Mouse (Mus musculus) intestine, embryonic 16.5 days (tissue): ENCODE results near the gene Nupl1. TPM values are rescaled to one million over a fixed set of nuclear protein-coding genes. Genes with fewer than 3 reads are reported as not detected.

ENCODE experiments used
- ATAC-seq: fragments of 200-750 bp; cut with Nextera tagmentation; 2 replicates; pipeline ENCODE4 v1.8.0; 2017; ENCODE audit warnings: moderate TSS enrichment, moderate library complexity
- H3K27ac ChIP-seq: fragments of 300-500 bp; sonication (generic); 2 replicates; pipeline ENCODE4 v1.5.1; 2014; ENCODE audit warnings: mild to moderate bottlenecking, low read length
- H3K27me3 ChIP-seq: fragments of 300-500 bp; sonication (generic); replicated peaks from 2 replicates; pipeline ENCODE4 v1.6.1; 2014; ENCODE audit warnings: low read length, control low read depth, mixed read lengths; ENCODE audit not compliant: control insufficient read depth, insufficient read depth
- H3K36me3 ChIP-seq: fragments of 300-500 bp; sonication (generic); 2 replicates; pipeline ENCODE4 v1.6.1; 2014; ENCODE audit warnings: low read length, control low read depth; ENCODE audit not compliant: control insufficient read depth, insufficient read depth
- H3K4me1 ChIP-seq: fragments of 300-500 bp; sonication (generic); 2 replicates; pipeline ENCODE4 v1.6.1; 2014; ENCODE audit warnings: low read length, control low read depth, mixed read lengths; ENCODE audit not compliant: control insufficient read depth, insufficient read depth
- H3K4me2 ChIP-seq: fragments of 300-500 bp; sonication (generic); 2 replicates; pipeline ENCODE4 v1.6.1; 2014; ENCODE audit warnings: low read depth, low read length, control low read depth
- H3K4me3 ChIP-seq: fragments of 300-500 bp; sonication (generic); 2 replicates; pipeline ENCODE4 v1.5.1; 2014; ENCODE audit warnings: mild to moderate bottlenecking, low read length
- H3K9ac ChIP-seq: fragments of 300-500 bp; sonication (generic); 2 replicates; pipeline ENCODE4 v1.6.1; 2014; ENCODE audit warnings: low read depth, low read length
- H3K9me3 ChIP-seq: fragments of 300-500 bp; sonication (generic); 2 replicates; pipeline ENCODE4 v1.6.1; 2016; ENCODE audit warnings: low read length, control low read depth; ENCODE audit not compliant: control insufficient read depth
- WGBS: fragments of 180-500 bp; shearing (Covaris S2); extraction: QIAGEN DNeasy Blood & Tissue Kit; methylation state at CpG from one replicate; pipeline ENCODE4 v1.1.7; 2014; 5-methylcytosine and 5-hydroxymethylcytosine counted together
- polyA plus RNA-seq: library from polyadenylated mRNA; unstranded; fragments of >200 nt; fragmentation: Nextera tagmentation; extraction: Ambion mirVana; gene quantifications from 2 replicates; pipeline ENCODE4 v1.2.1, GENCODE M21; 2015

Nupl1 gene
- 0.09 and 0.11 TPM in 2 replicates for polyA plus RNA-seq

DNA sequence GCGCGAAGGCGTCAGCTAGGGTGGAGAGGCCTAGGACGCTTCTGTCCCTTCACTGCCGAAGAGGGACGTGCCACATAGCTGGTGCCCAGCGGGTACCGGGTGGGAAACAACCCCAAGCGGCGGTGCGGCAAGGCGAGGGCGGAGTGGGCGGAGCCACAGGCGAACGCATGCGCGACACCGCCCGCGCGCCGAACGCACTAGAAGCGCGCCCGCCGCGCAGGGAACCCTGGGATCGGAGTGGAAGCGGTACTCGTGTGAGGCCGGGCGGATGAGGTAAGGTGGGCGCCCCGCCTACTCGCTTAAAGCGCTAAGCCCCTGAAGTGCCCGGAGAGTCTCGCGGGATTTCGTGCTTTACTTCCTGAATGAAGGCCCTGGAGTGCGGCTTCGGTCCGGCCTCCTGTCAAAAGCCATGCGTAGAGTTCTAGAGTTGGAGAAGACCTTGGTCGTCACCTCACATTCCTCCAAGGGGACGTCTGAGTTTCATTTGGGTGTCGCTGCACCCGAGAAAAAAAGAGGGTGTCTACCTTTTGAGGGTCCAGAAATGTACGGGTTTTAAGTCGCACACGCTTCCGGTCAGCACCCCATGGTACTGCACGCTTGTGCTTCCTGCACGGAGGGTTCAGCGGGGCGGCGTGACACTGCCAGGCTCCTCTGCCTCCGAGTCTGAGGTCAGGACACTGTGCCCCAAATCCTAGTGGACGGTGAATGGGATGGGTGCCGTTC is at the start of gene Nupl1, which contains the start of gene Gm49336:
Nupl1 (minus strand) TSS at position 151 of the 723 bp plus-strand sequence.
Gm49336 (minus strand) TSS at position 227 of the 723 bp plus-strand sequence.
- WGBS, result under 1% methylated on average over 62 of the region's 62 CpGs
- peak within 1 kb of the TSS; percentile 99 for H3K9ac ChIP-seq
- no peaks in the 10 kb centered on the region for H3K9me3 ChIP-seq
- H3K4me1 ChIP-seq, result peaks cover 7% of the 10 kb centered on the region; the same call in 1 of the 2 replicates
- no peaks in the 10 kb centered on the region for H3K36me3 ChIP-seq
- H3K4me3 ChIP-seq, result peak within 1 kb of the TSS; percentile 99
- peak; percentile 100 for ATAC-seq
- H3K27ac ChIP-seq, result peak within 1 kb of the TSS; percentile 95
- no peaks in the 10 kb centered on the region for H3K27me3 ChIP-seq
- peak within 1 kb of the TSS; percentile 64 for H3K4me2 ChIP-seq

DNA sequence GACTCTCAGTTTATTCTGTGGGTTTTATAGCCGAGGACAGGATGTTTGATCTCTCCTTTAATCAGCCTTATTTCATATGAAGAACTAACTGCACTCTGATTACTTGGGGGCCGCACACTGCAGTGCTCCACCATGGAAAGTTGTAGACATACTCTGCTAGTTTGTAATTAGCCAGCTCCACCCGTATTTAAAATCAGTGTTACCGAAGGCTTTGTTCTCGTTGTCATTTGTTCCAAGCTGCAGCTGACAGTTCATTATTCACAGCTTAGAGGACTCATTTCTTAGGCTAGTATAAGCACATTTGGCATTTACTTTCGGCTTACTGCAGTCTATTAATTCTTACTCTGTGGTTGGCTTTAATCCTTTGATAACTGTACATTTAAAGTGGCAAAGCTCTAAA is 49.8 kb upstream of the Nupl1 start:
- Histone ChIP-seq H3K36me3 (0 out of 2 replicates have a peak, but pooled peaks cover 4% of the 10 kb centered on the region), H3K4me3 (no peak overlapping the region), H3K4me1 (no peaks in the 10 kb centered on the region), H3K27me3 (no peaks in the 10 kb centered on the region), H3K9ac (no peak overlapping the region), H3K9me3 (no peaks in the 10 kb centered on the region), H3K4me2 (no peak overlapping the region), H3K27ac (no peak overlapping the region)
- ATAC-seq, result no peak
- 81% methylated on average over 6 of the region's 6 CpGs for WGBS

DNA sequence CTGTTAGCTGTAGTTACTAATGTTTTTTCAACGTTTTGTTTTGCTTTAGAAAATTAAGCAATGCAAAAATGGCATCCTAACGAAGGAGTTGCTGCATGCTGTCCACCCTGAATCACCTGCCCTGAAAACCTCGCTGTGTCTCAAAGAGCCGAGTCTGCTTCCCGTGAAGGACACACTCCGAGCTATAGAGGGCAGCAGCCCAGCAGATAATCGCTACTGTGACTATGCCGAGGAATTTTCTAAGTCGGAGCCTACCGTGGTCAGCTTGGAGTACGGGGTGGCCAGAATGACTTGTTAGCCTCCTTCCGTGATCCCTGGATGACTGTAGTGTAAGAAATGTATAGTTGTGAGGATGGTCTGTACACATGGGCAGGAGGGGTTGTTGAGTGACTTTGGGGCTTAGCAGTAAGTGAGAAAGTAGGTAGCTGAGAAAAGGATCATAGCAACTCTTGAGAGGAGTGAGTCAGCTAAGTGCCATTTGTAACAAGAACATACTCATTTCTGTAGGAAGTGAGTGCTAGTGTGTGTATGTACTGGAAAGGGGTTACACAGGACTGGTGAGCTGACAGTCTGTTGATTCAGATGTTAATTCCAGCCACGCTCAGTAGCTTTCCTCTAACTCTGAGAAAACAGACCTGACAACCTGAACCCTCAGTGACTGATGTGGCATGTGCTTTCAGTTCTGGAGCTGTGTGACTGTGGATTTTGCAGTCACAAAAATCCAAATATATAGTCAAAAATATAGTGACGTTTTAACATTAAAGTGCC is 49.2 kb upstream of the Nupl1 start:
- H3K9me3 ChIP-seq, result no peaks in the 10 kb centered on the region
- no peak overlapping the region for H3K4me3 ChIP-seq
- no peak for ATAC-seq
- H3K27ac ChIP-seq, result no peak overlapping the region
- H3K36me3 ChIP-seq, result 0 out of 2 replicates have a peak, but pooled peaks cover 4% of the 10 kb centered on the region
- no peak overlapping the region for H3K9ac ChIP-seq
- H3K4me2 ChIP-seq, result no peak overlapping the region
- 74% methylated on average over 14 of the region's 14 CpGs for WGBS
- no peaks in the 10 kb centered on the region for H3K4me1 ChIP-seq
- no peaks in the 10 kb centered on the region for H3K27me3 ChIP-seq

DNA sequence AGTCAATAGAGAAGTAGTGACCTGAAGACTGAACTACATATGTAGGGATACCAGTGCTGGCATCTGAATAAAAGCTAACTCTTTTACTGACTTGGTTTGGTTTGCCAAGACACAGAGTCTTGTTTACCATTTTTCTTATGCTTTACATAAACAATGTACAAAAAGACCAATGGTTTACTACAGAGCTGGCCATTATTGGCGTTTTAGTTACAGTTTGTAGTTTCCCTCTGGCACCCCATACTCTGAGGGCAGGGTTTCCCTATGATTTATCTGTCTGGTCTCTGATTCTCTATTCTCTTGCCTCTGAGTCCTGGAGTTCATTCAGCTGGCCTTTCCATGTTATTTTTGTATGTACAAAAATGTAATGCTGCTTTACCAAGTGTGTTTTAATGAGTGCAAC is 44.3 kb upstream of the Nupl1 start:
- no peak overlapping the region for H3K9ac ChIP-seq
- no peaks in the 10 kb centered on the region for H3K4me1 ChIP-seq
- H3K4me2 ChIP-seq, result no peak overlapping the region
- 0 out of 2 replicates have a peak, but pooled peaks cover 3% of the 10 kb centered on the region for H3K36me3 ChIP-seq
- H3K9me3 ChIP-seq, result no peaks in the 10 kb centered on the region
- no peaks in the 10 kb centered on the region for H3K27me3 ChIP-seq
- no peak for ATAC-seq
- H3K27ac ChIP-seq, result no peak overlapping the region
- no peak overlapping the region for H3K4me3 ChIP-seq
- WGBS, result 55% methylated on average over 1 of the region's 1 CpGs

DNA sequence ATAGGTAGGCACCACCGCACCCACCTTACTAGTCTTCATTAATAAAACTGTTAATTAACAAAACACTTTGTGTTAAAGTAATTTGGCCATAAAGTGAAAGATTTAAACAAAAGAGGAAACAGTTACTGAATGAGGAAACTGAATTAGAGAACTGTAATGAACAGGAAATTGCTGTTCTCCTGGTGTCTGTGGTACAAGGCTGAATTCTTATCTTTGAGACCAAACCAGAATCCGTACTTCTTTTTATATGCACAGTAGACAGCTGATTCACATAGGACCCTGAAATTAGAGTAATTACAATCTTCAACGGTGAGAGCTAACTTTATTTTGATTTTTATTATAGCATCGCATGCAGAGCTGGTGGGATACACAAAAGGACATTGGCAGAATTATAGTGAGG is 39.1 kb upstream of the Nupl1 start:
- no peaks in the 10 kb centered on the region for H3K9me3 ChIP-seq
- H3K9ac ChIP-seq, result no peak overlapping the region
- 0 out of 2 replicates have a peak, but pooled peaks cover 4% of the 10 kb centered on the region for H3K4me1 ChIP-seq
- no peak overlapping the region for H3K4me2 ChIP-seq
- no peaks in the 10 kb centered on the region for H3K27me3 ChIP-seq
- no peak overlapping the region for H3K4me3 ChIP-seq
- no peak for ATAC-seq
- WGBS, result 78% methylated on average over 4 of the region's 4 CpGs
- H3K36me3 ChIP-seq, result no peaks in the 10 kb centered on the region
- H3K27ac ChIP-seq, result no peak overlapping the region

DNA sequence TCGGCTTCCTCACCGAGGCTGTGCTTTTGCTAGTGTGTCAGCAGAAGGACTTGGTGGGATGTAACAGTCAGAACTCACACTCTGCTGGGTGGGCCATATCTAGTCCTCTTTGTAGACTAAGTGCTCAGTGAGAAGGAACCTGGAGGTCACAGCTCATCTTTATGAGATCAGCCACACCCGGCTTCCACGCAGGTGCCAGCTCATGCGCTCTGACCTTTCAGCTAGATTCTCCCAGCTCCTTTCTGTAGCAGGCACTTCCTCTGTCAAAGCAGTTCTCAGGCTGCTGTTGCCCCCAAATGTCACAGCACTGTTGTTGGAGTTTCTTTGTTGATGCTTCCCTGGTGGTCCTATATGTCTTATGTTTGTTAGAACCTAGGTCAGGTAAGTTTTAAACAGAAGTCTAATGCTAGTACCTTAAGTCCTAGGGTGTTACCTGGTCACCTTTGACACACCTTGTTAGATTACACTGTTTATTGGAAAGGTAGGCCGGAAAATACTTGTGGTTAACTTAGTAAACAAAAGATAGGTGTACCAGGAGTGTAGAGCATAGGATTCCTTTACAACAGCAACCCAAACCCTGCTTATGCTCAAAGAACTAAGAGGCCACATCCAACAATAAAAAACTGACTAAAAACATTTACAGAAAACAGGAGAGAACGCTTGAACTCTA is 35.1 kb upstream of the Nupl1 start:
- H3K27ac ChIP-seq, result peak overlapping the region; percentile 45; the same call in 1 of the 2 replicates
- WGBS, result 73% methylated on average over 7 of the region's 7 CpGs

DNA sequence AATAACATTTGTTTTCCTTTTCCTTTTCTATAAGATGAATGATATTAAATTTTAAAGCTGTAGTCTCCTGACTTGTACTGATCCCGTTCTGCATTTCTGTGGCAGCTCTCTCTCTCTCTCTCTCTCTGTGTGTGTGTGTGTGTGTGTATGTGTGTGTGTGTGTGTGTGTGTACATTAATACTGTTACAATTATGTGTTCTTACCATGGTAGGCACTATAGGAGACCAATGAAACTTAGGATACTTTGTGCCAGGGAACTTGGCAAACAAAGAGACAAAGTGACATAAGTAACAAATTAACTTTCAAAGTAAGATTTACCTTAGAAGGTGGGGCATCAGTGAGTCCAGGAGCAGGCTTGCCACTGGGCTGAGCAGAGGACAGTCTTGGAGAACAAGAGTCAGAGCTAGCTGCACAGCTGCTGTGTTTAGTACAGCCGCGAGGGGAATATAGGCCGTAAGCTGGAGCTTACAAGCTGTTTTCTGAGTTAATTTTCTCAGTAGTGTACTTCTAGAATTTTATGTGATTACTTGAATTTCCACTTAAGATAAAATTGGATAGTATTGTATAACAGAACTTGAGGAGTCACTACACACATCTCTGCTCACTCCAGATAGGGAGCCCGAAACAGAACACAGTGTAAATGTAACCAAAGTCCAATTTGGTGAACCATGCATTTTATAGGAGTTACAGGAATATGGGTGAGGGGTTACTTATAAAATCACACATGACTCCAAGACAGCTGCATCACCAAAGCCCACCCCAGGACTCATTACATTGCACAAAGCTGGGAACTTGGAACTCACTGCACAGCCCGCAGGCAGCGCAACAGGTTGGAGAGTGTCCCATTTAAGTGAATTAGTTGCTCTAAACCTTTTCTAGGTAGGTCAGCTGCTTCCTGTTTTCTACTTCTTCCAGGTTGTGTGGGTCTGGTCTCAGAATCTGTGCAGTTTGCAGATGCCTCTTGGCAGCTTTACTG is 24.4 kb upstream of the Nupl1 start:
- 73% methylated on average over 7 of the region's 7 CpGs for WGBS
- Histone ChIP-seq H3K4me1 (no peaks in the 10 kb centered on the region), H3K27me3 (no peaks in the 10 kb centered on the region), H3K36me3 (no peaks in the 10 kb centered on the region), H3K9ac (no peak overlapping the region), H3K9me3 (no peaks in the 10 kb centered on the region), H3K4me3 (no peak overlapping the region), H3K4me2 (no peak overlapping the region), H3K27ac (no peak overlapping the region)
- peak; percentile 81 for ATAC-seq

More for the DNA sequence above, 35.1 kb upstream of the Nupl1 start:
- Histone ChIP-seq H3K27me3 (no peaks in the 10 kb centered on the region), H3K9me3 (no peaks in the 10 kb centered on the region), H3K4me1 (0 out of 2 replicates have a peak, but pooled peaks cover 4% of the 10 kb centered on the region), H3K4me3 (no peak overlapping the region), H3K4me2 (no peak overlapping the region), H3K36me3 (0 out of 2 replicates have a peak, but pooled peaks cover 6% of the 10 kb centered on the region), H3K9ac (no peak overlapping the region)
- no peak for ATAC-seq

DNA sequence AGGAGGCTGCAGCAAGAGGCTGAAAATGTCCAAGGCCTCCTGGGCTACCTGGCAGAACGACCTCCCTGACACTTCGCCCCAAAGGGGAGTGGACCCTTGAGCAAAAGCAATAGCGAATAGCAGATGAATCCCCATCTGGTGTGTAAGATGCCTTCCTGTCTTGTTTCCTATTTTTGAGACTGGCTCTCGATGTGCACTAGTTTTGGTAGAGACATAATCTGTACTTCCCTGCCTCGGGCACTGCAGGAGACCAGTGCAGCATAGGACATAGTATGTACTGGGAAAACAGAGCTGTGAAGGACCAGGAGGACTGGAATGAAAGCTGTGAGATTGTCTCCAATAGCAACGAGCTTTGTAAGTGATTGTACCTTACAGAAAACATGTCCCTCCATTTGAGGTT is 22.1 kb upstream of the Nupl1 start:
- no peaks in the 10 kb centered on the region for H3K9me3 ChIP-seq
- H3K9ac ChIP-seq, result no peak overlapping the region
- no peak overlapping the region for H3K4me3 ChIP-seq
- H3K36me3 ChIP-seq, result no peaks in the 10 kb centered on the region
- no peak overlapping the region for H3K27ac ChIP-seq
- H3K27me3 ChIP-seq, result no peaks in the 10 kb centered on the region
- H3K4me2 ChIP-seq, result no peak overlapping the region
- WGBS, result 71% methylated on average over 6 of the region's 6 CpGs
- no peaks in the 10 kb centered on the region for H3K4me1 ChIP-seq
- ATAC-seq, result no peak
